Mouse (Mus musculus) heart, embryonic 12.5 days (tissue): ENCODE measurements around the gene Mrgprf. TPM values are rescaled to one million over a fixed set of nuclear protein-coding genes. Genes with fewer than 3 reads are reported as not detected.
A peak's percentile ranks its signal among the peaks of the same experiment; 100 is the strongest.

Source experiments
- ATAC-seq: fragments of 200-750 bp; cut with Nextera tagmentation; 2 replicates; pipeline ENCODE4 v1.8.0; 2017; ENCODE audit warnings: moderate TSS enrichment, moderate library complexity; ENCODE audit not compliant: insufficient number of reproducible peaks, low FRiP score
- H3K27ac ChIP-seq: fragments of 300-500 bp; sonication (generic); 2 replicates; pipeline ENCODE4 v1.5.1; 2016; ENCODE audit warnings: mild to moderate bottlenecking, moderate library complexity; ENCODE audit not compliant: poor library complexity, severe bottlenecking
- H3K27me3 ChIP-seq: fragments of 300-500 bp; sonication (generic); replicated peaks from 2 replicates; pipeline ENCODE4 v1.6.1; 2016; ENCODE audit warnings: mild to moderate bottlenecking, moderate library complexity
- H3K36me3 ChIP-seq: fragments of 300-500 bp; sonication (generic); 2 replicates; pipeline ENCODE4 v1.6.1; 2016; ENCODE audit warnings: mild to moderate bottlenecking, moderate library complexity
- H3K4me1 ChIP-seq: fragments of 300-500 bp; sonication (generic); replicated peaks from 2 replicates; pipeline ENCODE4 v1.6.1; 2016; ENCODE audit warnings: mild to moderate bottlenecking
- H3K4me2 ChIP-seq: fragments of 300-500 bp; sonication (generic); 2 replicates; pipeline ENCODE4 v1.6.1; 2016; ENCODE audit warnings: mild to moderate bottlenecking, moderate library complexity
- H3K4me3 ChIP-seq: fragments of 300-500 bp; sonication (generic); 2 replicates; pipeline ENCODE4 v1.5.1; 2016; ENCODE audit warnings: mild to moderate bottlenecking
- H3K9ac ChIP-seq: fragments of 300-500 bp; sonication (generic); 2 replicates; pipeline ENCODE4 v1.6.1; 2016; ENCODE audit warnings: mild to moderate bottlenecking, moderate library complexity
- H3K9me3 ChIP-seq: fragments of 300-500 bp; sonication (generic); replicated peaks from 2 replicates; pipeline ENCODE4 v1.6.1; 2016; ENCODE audit warnings: mild to moderate bottlenecking, moderate library complexity
- WGBS: fragments of 180-500 bp; shearing (Covaris S2); methylation state at CpG from one replicate; pipeline ENCODE4 v1.1.7; 2016; 5-methylcytosine and 5-hydroxymethylcytosine counted together
- polyA plus RNA-seq: library from polyadenylated mRNA; unstranded; fragments of >200 nt; fragmentation: Nextera tagmentation; extraction: Ambion mirVana; gene quantifications from 2 replicates; pipeline ENCODE4 v1.2.1, GENCODE M21; 2016

Gene Mrgprf
- polyA plus RNA-seq, 1 experiment from 2014 or later: 0.13 TPM

GRCm38 (mm10) chr7:145283487-145284187, 17.0 kb upstream of the Mrgprf start, which contains the start of gene Tpcn2:
TSS of gene Tpcn2 (minus strand) at chr7:145284011.
- Histone ChIP-seq H3K4me1 (peaks cover 16% of the 10 kb centered on the region), H3K9ac (peak within 1 kb of the TSS; percentile 78), H3K36me3 (peaks cover 17% of the 10 kb centered on the region), H3K27ac (peak within 1 kb of the TSS; percentile 7; the same call in 1 of the 2 replicates), H3K4me2 (peak within 1 kb of the TSS; percentile 82), H3K4me3 (peak within 1 kb of the TSS; percentile 63), H3K9me3 (no peaks in the 10 kb centered on the region), H3K27me3 (no peaks in the 10 kb centered on the region)
- 2% methylated on average over 18 of the region's 18 CpGs for WGBS
- ATAC-seq: peak; percentile 92

GRCm38 (mm10) chr7:145284293-145284692, 16.3 kb upstream of the Mrgprf start:
- Histone ChIP-seq H3K9ac (no peak overlapping the region), H3K4me2 (peak overlapping the region; percentile 82), H3K36me3 (peaks cover 10% of the 10 kb centered on the region), H3K4me1 (peaks cover 16% of the 10 kb centered on the region), H3K4me3 (peak overlapping the region; percentile 63), H3K27me3 (no peaks in the 10 kb centered on the region), H3K27ac (no peak overlapping the region), H3K9me3 (no peaks in the 10 kb centered on the region)
- WGBS: 55% methylated on average over 3 of the region's 3 CpGs
- no peak for ATAC-seq

- Histone ChIP-seq H3K36me3 (no peaks in the 10 kb centered on the region), H3K4me3 (no peak overlapping the region), H3K9me3 (no peaks in the 10 kb centered on the region), H3K4me2 (no peak overlapping the region), H3K27me3 (no peaks in the 10 kb centered on the region), H3K9ac (no peak overlapping the region), H3K27ac (no peak overlapping the region), H3K4me1 (peaks cover 16% of the 10 kb centered on the region)
- 81% methylated on average over 4 of the region's 4 CpGs for WGBS
- ATAC-seq: no peak
These were observed 15.2 kb upstream of the Mrgprf start for GRCm38 (mm10) chr7:145285476-145285875.

- H3K27ac ChIP-seq: no peak overlapping the region
- no peak for ATAC-seq
- no peaks in the 10 kb centered on the region for H3K36me3 ChIP-seq
- no peaks in the 10 kb centered on the region for H3K9me3 ChIP-seq
- WGBS: 42% methylated on average over 6 of the region's 6 CpGs
- H3K4me2 ChIP-seq: no peak overlapping the region
- no peak overlapping the region for H3K9ac ChIP-seq
- peaks cover 15% of the 10 kb centered on the region for H3K4me1 ChIP-seq
- no peak overlapping the region for H3K4me3 ChIP-seq
- no peaks in the 10 kb centered on the region for H3K27me3 ChIP-seq
These were observed 13.2 kb upstream of the Mrgprf start for GRCm38 (mm10) chr7:145287410-145287809.

GRCm38 (mm10) chr7:145289302-145289701, 11.3 kb upstream of the Mrgprf start:
- Histone ChIP-seq H3K27ac (no peak overlapping the region), H3K4me3 (no peak overlapping the region), H3K9me3 (no peaks in the 10 kb centered on the region), H3K36me3 (no peaks in the 10 kb centered on the region), H3K4me2 (no peak overlapping the region), H3K4me1 (peaks cover under 1% of the 10 kb centered on the region), H3K27me3 (no peaks in the 10 kb centered on the region), H3K9ac (no peak overlapping the region)
- 0 out of 2 replicates have a peak, but pooled peaks have one; percentile 29 for ATAC-seq
- WGBS: 19% methylated on average over 5 of the region's 5 CpGs

- no peak overlapping the region for H3K4me2 ChIP-seq
- ATAC-seq: 0 out of 2 replicates have a peak, but pooled peaks have one; percentile 55
- H3K36me3 ChIP-seq: no peaks in the 10 kb centered on the region
- no peak overlapping the region for H3K9ac ChIP-seq
- 83% methylated on average over 2 of the region's 2 CpGs for WGBS
- H3K4me3 ChIP-seq: no peak overlapping the region
- no peaks in the 10 kb centered on the region; the same call in none of the 2 replicates for H3K4me1 ChIP-seq
- no peak overlapping the region for H3K27ac ChIP-seq
- H3K27me3 ChIP-seq: no peaks in the 10 kb centered on the region
- H3K9me3 ChIP-seq: no peaks in the 10 kb centered on the region
These were observed 8.8 kb upstream of the Mrgprf start for GRCm38 (mm10) chr7:145291847-145292246.

GRCm38 (mm10) chr7:145292726-145293125, 7.9 kb upstream of the Mrgprf start:
- Histone ChIP-seq H3K27ac (no peak overlapping the region), H3K9ac (no peak overlapping the region), H3K4me2 (no peak overlapping the region), H3K36me3 (no peaks in the 10 kb centered on the region), H3K27me3 (no peaks in the 10 kb centered on the region), H3K4me1 (no peaks in the 10 kb centered on the region; the same call in 1 of the 2 replicates), H3K9me3 (no peaks in the 10 kb centered on the region), H3K4me3 (no peak overlapping the region)
- 53% methylated on average over 2 of the region's 2 CpGs for WGBS
- no peak for ATAC-seq

GRCm38 (mm10) chr7:145293859-145294258, 6.8 kb upstream of the Mrgprf start:
- H3K9ac ChIP-seq: no peak overlapping the region
- H3K36me3 ChIP-seq: no peaks in the 10 kb centered on the region
- 39% methylated on average over 6 of the region's 6 CpGs for WGBS
- H3K4me3 ChIP-seq: no peak overlapping the region
- no peaks in the 10 kb centered on the region for H3K9me3 ChIP-seq
- H3K27ac ChIP-seq: no peak overlapping the region
- no peak overlapping the region for H3K4me2 ChIP-seq
- no peak for ATAC-seq
- no peaks in the 10 kb centered on the region for H3K27me3 ChIP-seq
- no peaks in the 10 kb centered on the region; the same call in 1 of the 2 replicates for H3K4me1 ChIP-seq

GRCm38 (mm10) chr7:145298666-145299490, 1.8 kb upstream of the Mrgprf start:
- Histone ChIP-seq H3K27ac (no peak overlapping the region), H3K27me3 (0 out of 2 replicates have a peak, but pooled peaks cover 8% of the 10 kb centered on the region), H3K4me3 (no peak overlapping the region), H3K9me3 (no peaks in the 10 kb centered on the region), H3K36me3 (no peaks in the 10 kb centered on the region), H3K9ac (no peak overlapping the region), H3K4me2 (no peak overlapping the region), H3K4me1 (peaks cover 5% of the 10 kb centered on the region)
- no peak for ATAC-seq
- 65% methylated on average over 3 of the region's 3 CpGs for WGBS

- Histone ChIP-seq H3K27ac (no peak overlapping the region), H3K9me3 (no peaks in the 10 kb centered on the region), H3K4me3 (no peak overlapping the region), H3K4me2 (no peak overlapping the region), H3K36me3 (no peaks in the 10 kb centered on the region), H3K27me3 (0 out of 2 replicates have a peak, but pooled peaks cover 8% of the 10 kb centered on the region), H3K4me1 (peaks cover 5% of the 10 kb centered on the region), H3K9ac (no peak overlapping the region)
- no peak for ATAC-seq
- WGBS: 65% methylated on average over 7 of the region's 7 CpGs
These were observed 887 bp upstream of the Mrgprf start for GRCm38 (mm10) chr7:145299562-145300320.

GRCm38 (mm10) chr7:145301008-145301340, 346 bp downstream of the Mrgprf start:
- no peaks in the 10 kb centered on the region for H3K9me3 ChIP-seq
- no peak overlapping the region for H3K27ac ChIP-seq
- no peaks in the 10 kb centered on the region for H3K36me3 ChIP-seq
- H3K4me3 ChIP-seq: no peak overlapping the region
- no peak overlapping the region for H3K4me2 ChIP-seq
- H3K4me1 ChIP-seq: peaks cover 5% of the 10 kb centered on the region
- H3K27me3 ChIP-seq: 0 out of 2 replicates have a peak, but pooled peaks cover 8% of the 10 kb centered on the region
- ATAC-seq: no peak
- H3K9ac ChIP-seq: no peak overlapping the region
